Mouse (Mus musculus) MEL (cell line): ENCODE measurements at regions not wholly inside any gene's neighbourhood (a gene's known extent, or its start where the extent isn't known, plus 50 kb on each side); places are given as distances from the start of the nearest gene placed in this dataset.

Source experiments
- DNase-seq: peaks from one replicate; pipeline ENCODE4 v3.0.0; 2011; ENCODE audit warnings: low read depth, low spot score
- H3K27ac ChIP-seq: 2 replicates; pipeline ENCODE4 v1.5.1; 2012; ENCODE audit warnings: low read depth, mild to moderate bottlenecking, control low read depth, low read length, moderate library complexity; ENCODE audit not compliant: control insufficient read depth
- H3K27me3 ChIP-seq, 2 experiments: fragments of 150-350 bp in 1 of 2; sonication (generic) in 1 of 2; 2 replicates each; pipeline ENCODE4 v1.6.1; 2012; ENCODE audit warnings: low read length in 2 of 2, mild to moderate bottlenecking in 2 of 2, improper control_type of control experiment in 1 of 2, moderate library complexity in 1 of 2; ENCODE audit not compliant: insufficient read depth in 2 of 2, control insufficient read depth in 1 of 2
- H3K36me3 ChIP-seq, 2 experiments: 2 replicates each; pipeline ENCODE4 v1.6.1; 2012 to 2014; ENCODE audit warnings: low read length in 2 of 2, improper control_type of control experiment in 1 of 2, inconsistent platforms in 1 of 2, mild to moderate bottlenecking in 1 of 2; ENCODE audit not compliant: insufficient read depth in 2 of 2, control insufficient read depth in 1 of 2
- H3K4me1 ChIP-seq, 2 experiments: fragments of 150-350 bp in 1 of 2; sonication (generic) in 1 of 2; 2 replicates each; pipeline ENCODE4 v1.6.1; 2012; ENCODE audit warnings: low read length in 2 of 2, improper control_type of control experiment in 1 of 2, mild to moderate bottlenecking in 1 of 2; ENCODE audit not compliant: insufficient read depth in 2 of 2, control insufficient read depth in 1 of 2
- H3K4me3 ChIP-seq, 2 experiments: fragments of 150-350 bp in 1 of 2; sonication (generic) in 1 of 2; 2 replicates each; pipeline ENCODE4 v1.5.1; 2012; ENCODE audit warnings: low read depth in 2 of 2, low read length in 2 of 2, mild to moderate bottlenecking in 2 of 2, moderate library complexity in 2 of 2, control low read depth in 1 of 2, improper control_type of control experiment in 1 of 2; ENCODE audit not compliant: control insufficient read depth in 1 of 2, insufficient read depth in 1 of 2
- H3K79me2 ChIP-seq: 2 replicates; pipeline ENCODE4 v1.6.1; 2012; ENCODE audit warnings: mild to moderate bottlenecking, low read length, moderate library complexity; ENCODE audit not compliant: control insufficient read depth, poor library complexity, insufficient read depth
- H3K9ac ChIP-seq: 2 replicates; pipeline ENCODE4 v1.6.1; 2012; ENCODE audit warnings: low read depth, mild to moderate bottlenecking, control low read depth, low read length, moderate library complexity; ENCODE audit not compliant: control insufficient read depth, poor library complexity, severe bottlenecking
- H3K9me3 ChIP-seq: fragments of 150-350 bp; sonication (generic); replicated peaks from 2 replicates; pipeline ENCODE4 v1.6.1; 2012; ENCODE audit warnings: mild to moderate bottlenecking, low read length, improper control_type of control experiment, moderate library complexity; ENCODE audit not compliant: insufficient read depth
- BHLHE40 ChIP-seq: IDR thresholded peaks from 2 replicates; pipeline ENCODE4 v1.6.1; 2012; ENCODE audit warnings: low read depth, mild to moderate bottlenecking, inconsistent platforms, low read length, improper control_type of control experiment, borderline replicate concordance
- CHD2 ChIP-seq: IDR thresholded peaks from 2 replicates; pipeline ENCODE4 v1.6.1; 2011; ENCODE audit warnings: low read length, improper control_type of control experiment
- E2F4 ChIP-seq: IDR thresholded peaks from 2 replicates; pipeline ENCODE4 v1.6.1; 2011; ENCODE audit warnings: low read depth, low read length, improper control_type of control experiment, borderline replicate concordance
- ETS1 ChIP-seq: IDR thresholded peaks from 2 replicates; pipeline ENCODE4 v1.6.1; 2012; ENCODE audit warnings: low read depth, mild to moderate bottlenecking, inconsistent platforms, low read length, improper control_type of control experiment, moderate library complexity
- GABPA ChIP-seq: IDR thresholded peaks from 2 replicates; pipeline ENCODE4 v1.6.1; 2012; ENCODE audit warnings: low read depth, mild to moderate bottlenecking, inconsistent platforms, low read length, improper control_type of control experiment, moderate library complexity
- MYC ChIP-seq: IDR thresholded peaks from 2 replicates; pipeline ENCODE4 v1.6.1; 2011; ENCODE audit warnings: low read depth, mild to moderate bottlenecking, low read length, improper control_type of control experiment, moderate library complexity
- RAD21 ChIP-seq: IDR thresholded peaks from 2 replicates; pipeline ENCODE4 v1.6.1; 2011; ENCODE audit warnings: mild to moderate bottlenecking, low read depth, low read length, improper control_type of control experiment
- RCOR1 ChIP-seq: IDR thresholded peaks from 2 replicates; pipeline ENCODE4 v1.6.1; 2012; ENCODE audit warnings: low read depth, mild to moderate bottlenecking, inconsistent platforms, low read length, improper control_type of control experiment
- SMC3 ChIP-seq: IDR thresholded peaks from 2 replicates; pipeline ENCODE4 v1.6.1; 2011; ENCODE audit warnings: low read depth, low read length, improper control_type of control experiment
- TAL1 ChIP-seq: IDR thresholded peaks from 2 replicates; pipeline ENCODE4 v1.6.1; 2012; ENCODE audit warnings: mild to moderate bottlenecking, inconsistent platforms, low read length, moderate library complexity, mixed read lengths
- TBP ChIP-seq: IDR thresholded peaks from 2 replicates; pipeline ENCODE4 v1.8.0; 2011; ENCODE audit warnings: low read depth, low read length, improper control_type of control experiment
- USF1 ChIP-seq: IDR thresholded peaks from 2 replicates; pipeline ENCODE4 v1.6.1; 2014; ENCODE audit warnings: low read depth, mild to moderate bottlenecking, inconsistent platforms, low read length, improper control_type of control experiment, moderate library complexity
- USF2 ChIP-seq, 2 experiments: IDR thresholded peaks; 2 replicates each; pipeline ENCODE4 v1.6.1; 2011 to 2012; ENCODE audit warnings: improper control_type of control experiment in 2 of 2, low read length in 2 of 2, borderline replicate concordance in 1 of 2, inconsistent platforms in 1 of 2, low read depth in 1 of 2, mild to moderate bottlenecking in 1 of 2; ENCODE audit not compliant: insufficient read depth in 1 of 2
- ZKSCAN1 ChIP-seq: IDR thresholded peaks from 2 replicates; pipeline ENCODE4 v1.6.1; 2012; ENCODE audit warnings: low read depth, mild to moderate bottlenecking, inconsistent platforms, low read length, improper control_type of control experiment, moderate library complexity
- ZMIZ1 ChIP-seq: IDR thresholded peaks from 2 replicates; pipeline ENCODE4 v1.6.1; 2012; ENCODE audit warnings: low read depth, mild to moderate bottlenecking, inconsistent platforms, low read length, improper control_type of control experiment, moderate library complexity

DNA sequence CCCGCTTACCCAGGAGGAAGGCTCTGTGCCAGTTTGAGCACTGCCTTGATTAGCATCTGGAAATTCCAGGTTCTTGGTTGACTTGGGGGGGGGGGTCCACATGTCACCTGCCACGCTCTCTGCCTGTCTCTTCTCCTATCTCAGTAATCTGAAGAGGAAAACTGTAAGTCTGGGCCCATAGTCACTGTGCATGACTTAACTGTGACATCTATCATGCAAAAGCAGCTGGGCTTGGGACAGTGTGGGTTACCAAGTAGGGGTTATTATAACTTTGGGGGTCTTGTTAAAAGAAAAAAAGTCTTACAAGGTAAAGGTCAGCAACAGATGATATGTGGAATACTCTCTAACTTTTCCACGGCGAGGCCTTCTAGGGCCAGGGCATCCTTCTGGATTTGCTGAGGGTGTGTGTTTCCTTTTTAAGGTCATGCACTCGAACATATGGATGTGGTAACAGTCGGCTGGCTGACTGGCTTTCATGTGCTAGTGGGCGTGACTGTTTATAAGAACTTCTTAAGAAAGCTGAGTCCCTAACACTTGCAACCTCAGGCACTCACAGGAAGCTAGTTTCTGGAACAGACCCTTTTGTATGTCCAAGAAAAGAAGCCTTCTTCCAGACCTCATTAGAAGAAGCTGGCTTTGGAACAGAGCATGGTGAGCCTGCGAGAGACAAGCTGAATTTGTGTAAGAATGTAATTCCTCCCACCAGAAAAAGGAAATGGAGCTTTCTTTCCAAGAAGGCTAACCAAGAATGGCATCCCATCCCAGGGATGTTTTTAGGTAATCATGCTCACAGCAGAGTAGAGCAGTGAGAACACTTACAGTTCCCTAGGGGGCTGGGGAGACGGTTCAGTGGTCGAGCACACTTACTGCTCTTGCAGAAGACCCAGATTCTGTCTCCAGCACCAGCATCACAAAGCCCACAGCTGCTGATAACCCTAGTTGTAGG is 53.7 kb upstream of the Lpp start:
- DNase-seq = no peak

GRCm38 (mm10) chr16:24338404-24338803 is 54.9 kb upstream of the Lpp start:
- Histone ChIP-seq H3K27me3 (no peaks in the 10 kb centered on the region), H3K9ac (no peak overlapping the region), H3K27ac (no peak overlapping the region), H3K4me1 (no peaks in the 10 kb centered on the region), H3K79me2 (no peaks in the 10 kb centered on the region), H3K9me3 (no peaks in the 10 kb centered on the region), H3K36me3 (no peaks in the 10 kb centered on the region), H3K4me3 (no peak overlapping the region)
- no peak for DNase-seq
- no peak for TF ChIP-seq ZKSCAN1
- TF ChIP-seq RCOR1 = no peak
- TF ChIP-seq SMC3 = no peak
- no peak for TF ChIP-seq BHLHE40
- TF ChIP-seq RAD21 = no peak
- TF ChIP-seq E2F4 = no peak
- no peak for TF ChIP-seq CHD2
- TF ChIP-seq USF2 (IDR thresholded peaks at IDR 0.05; ENCODE audit: borderline replicate concordance in 1 of 2, insufficient read depth in 1 of 2, low read depth in 1 of 2, low read length in 2 of 2) = no peak
- no peak for TF ChIP-seq TAL1
- no peak for TF ChIP-seq MYC
- TF ChIP-seq USF1 = no peak
- no peak for TF ChIP-seq ZMIZ1

More for the DNA sequence above, 53.7 kb upstream of the Lpp start:
- no peak overlapping the region for H3K9ac ChIP-seq
- no peak overlapping the region for H3K4me3 ChIP-seq
- no peak overlapping the region for H3K27ac ChIP-seq
- H3K79me2 ChIP-seq = no peaks in the 10 kb centered on the region
- H3K27me3 ChIP-seq = no peaks in the 10 kb centered on the region
- no peaks in the 10 kb centered on the region for H3K36me3 ChIP-seq
- TF ChIP-seq TAL1 (no peak), TBP (no peak), GABPA (no peak), ETS1 (no peak)
- H3K4me1 ChIP-seq = no peaks in the 10 kb centered on the region
- no peaks in the 10 kb centered on the region for H3K9me3 ChIP-seq
